Mouse (Mus musculus) heart, embryonic 15.5 days (tissue): ENCODE measurements around the gene Bach2. TPM values are rescaled to one million over a fixed set of nuclear protein-coding genes. Genes with fewer than 3 reads are reported as not detected.
A peak's percentile ranks its signal among the peaks of the same experiment; 100 is the strongest.

Experiments
- ATAC-seq: fragments of 200-750 bp; cut with Nextera tagmentation; replicated peaks from 2 replicates; pipeline ENCODE4 v1.8.0; 2017; ENCODE audit warnings: low read depth, moderate TSS enrichment; ENCODE audit not compliant: insufficient number of reproducible peaks, insufficient read depth, low FRiP score
- H3K27ac ChIP-seq: fragments of 300-500 bp; sonication (generic); 2 replicates; pipeline ENCODE4 v1.5.1; 2015; ENCODE audit warnings: mild to moderate bottlenecking, inconsistent platforms
- H3K27me3 ChIP-seq: fragments of 300-500 bp; sonication (generic); 2 replicates; pipeline ENCODE4 v1.6.1; 2015; ENCODE audit warnings: inconsistent platforms
- H3K36me3 ChIP-seq: fragments of 300-500 bp; sonication (generic); 2 replicates; pipeline ENCODE4 v1.6.1; 2015; ENCODE audit warnings: mild to moderate bottlenecking, inconsistent platforms
- H3K4me1 ChIP-seq: fragments of 300-500 bp; sonication (generic); replicated peaks from 2 replicates; pipeline ENCODE4 v1.6.1; 2015; ENCODE audit warnings: inconsistent platforms
- H3K4me2 ChIP-seq: fragments of 300-500 bp; sonication (generic); 2 replicates; pipeline ENCODE4 v1.6.1; 2015; ENCODE audit warnings: inconsistent platforms, mild to moderate bottlenecking, moderate library complexity
- H3K4me3 ChIP-seq: fragments of 300-500 bp; sonication (generic); 2 replicates; pipeline ENCODE4 v1.5.1; 2015; ENCODE audit warnings: mild to moderate bottlenecking, inconsistent platforms
- H3K9ac ChIP-seq: fragments of 300-500 bp; sonication (generic); 2 replicates; pipeline ENCODE4 v1.6.1; 2015; ENCODE audit warnings: mild to moderate bottlenecking, inconsistent platforms
- H3K9me3 ChIP-seq: fragments of 300-500 bp; sonication (generic); replicated peaks from 2 replicates; pipeline ENCODE4 v1.6.1; 2016; ENCODE audit warnings: inconsistent platforms
- WGBS: fragments of 180-500 bp; shearing (Covaris S2); methylation state at CpG from one replicate; pipeline ENCODE4 v1.1.7; 2015; ENCODE audit warnings: mixed read lengths; 5-methylcytosine and 5-hydroxymethylcytosine counted together
- polyA plus RNA-seq: library from polyadenylated mRNA; unstranded; fragments of >200 nt; fragmentation: Nextera tagmentation; extraction: Ambion mirVana; gene quantifications from 2 replicates; pipeline ENCODE4 v1.2.1, GENCODE M21; 2015

The Bach2 gene
- polyA plus RNA-seq, 1 experiment from 2014 or later: 5.0 TPM

DNA sequence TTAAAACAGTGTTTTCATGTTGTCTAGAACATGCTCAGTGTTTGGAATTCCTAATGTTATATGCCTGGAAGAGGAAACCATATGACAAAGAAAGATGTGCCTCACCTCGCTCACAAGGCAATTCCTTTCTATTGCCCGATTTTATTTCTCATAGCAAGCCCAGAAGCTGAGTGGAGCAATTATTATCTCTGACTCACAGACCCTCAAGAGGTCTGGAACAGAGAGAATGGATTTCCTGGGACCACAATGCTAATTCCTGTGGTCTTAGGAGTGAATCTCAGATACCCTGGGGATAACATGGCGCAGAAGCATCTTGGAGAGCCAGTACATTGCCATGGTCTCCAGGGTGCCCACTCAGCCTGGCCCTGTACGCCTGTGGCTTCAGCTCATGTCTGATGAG lies 330.4 kb downstream of the Bach2 start:
- no peak overlapping the region for H3K4me2 ChIP-seq
- no peaks in the 10 kb centered on the region for H3K36me3 ChIP-seq
- no peaks in the 10 kb centered on the region for H3K27me3 ChIP-seq
- H3K9me3 ChIP-seq: no peaks in the 10 kb centered on the region
- no peaks in the 10 kb centered on the region for H3K4me1 ChIP-seq
- H3K9ac ChIP-seq: no peak overlapping the region
- WGBS: 84% methylated on average over 4 of the region's 4 CpGs
- no peak overlapping the region for H3K27ac ChIP-seq
- no peak overlapping the region for H3K4me3 ChIP-seq
- ATAC-seq: no peak

- no peak overlapping the region for H3K4me3 ChIP-seq
- H3K36me3 ChIP-seq: no peaks in the 10 kb centered on the region
- H3K27me3 ChIP-seq: no peaks in the 10 kb centered on the region
- H3K4me1 ChIP-seq: no peaks in the 10 kb centered on the region
- ATAC-seq: no peak
- H3K27ac ChIP-seq: no peak overlapping the region
- H3K9me3 ChIP-seq: no peaks in the 10 kb centered on the region
- no peak overlapping the region for H3K4me2 ChIP-seq
- WGBS: 71% methylated on average over 17 of the region's 17 CpGs
- no peak overlapping the region for H3K9ac ChIP-seq
Observed at GRCm38 (mm10) chr4:32569995-32570938, 331.7 kb downstream of the Bach2 start.

- no peak for ATAC-seq
- H3K27ac ChIP-seq: no peak overlapping the region
- 77% methylated on average over 8 of the region's 8 CpGs for WGBS
Observed at GRCm38 (mm10) chr4:32570939-32571317, 332.3 kb downstream of the Bach2 start.

DNA sequence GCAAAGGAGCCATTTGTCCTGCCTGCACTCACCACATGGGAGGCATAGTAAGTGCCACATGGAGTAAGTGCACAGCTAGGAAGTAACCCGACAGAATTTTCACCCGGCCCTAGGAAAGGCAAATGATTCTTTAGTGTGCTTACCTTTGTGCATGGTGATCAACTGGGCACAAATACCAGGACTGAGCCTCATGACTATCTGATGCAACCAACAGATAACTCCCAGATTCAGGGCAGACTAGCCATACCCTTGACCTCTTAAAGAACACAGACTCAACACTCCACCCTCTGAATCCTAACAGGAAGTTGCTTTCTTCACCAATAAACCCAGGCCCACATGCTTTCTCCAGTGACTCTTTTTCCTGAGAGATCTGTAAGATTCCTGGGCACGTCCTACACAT lies 332.8 kb downstream of the Bach2 start:
- no peaks in the 10 kb centered on the region for H3K27me3 ChIP-seq
- WGBS: 59% methylated on average over 3 of the region's 3 CpGs
- no peak overlapping the region for H3K4me2 ChIP-seq
- ATAC-seq: no peak
- H3K9me3 ChIP-seq: no peaks in the 10 kb centered on the region
- H3K4me1 ChIP-seq: no peaks in the 10 kb centered on the region
- H3K27ac ChIP-seq: no peak overlapping the region
- H3K4me3 ChIP-seq: no peak overlapping the region
- H3K9ac ChIP-seq: no peak overlapping the region
- no peaks in the 10 kb centered on the region for H3K36me3 ChIP-seq

More at GRCm38 (mm10) chr4:32570939-32571317, 332.3 kb downstream of the Bach2 start:
- Histone ChIP-seq H3K27me3 (no peaks in the 10 kb centered on the region), H3K4me1 (no peaks in the 10 kb centered on the region), H3K36me3 (no peaks in the 10 kb centered on the region), H3K9ac (0 out of 2 replicates have a peak overlapping the region, but pooled peaks have one; percentile 3), H3K9me3 (no peaks in the 10 kb centered on the region), H3K4me3 (no peak overlapping the region), H3K4me2 (no peak overlapping the region)

- WGBS: 54% methylated on average over 1 of the region's 1 CpGs
- no peaks in the 10 kb centered on the region for H3K9me3 ChIP-seq
- H3K4me1 ChIP-seq: no peaks in the 10 kb centered on the region
- no peak overlapping the region for H3K27ac ChIP-seq
- H3K4me2 ChIP-seq: no peak overlapping the region
- no peaks in the 10 kb centered on the region for H3K36me3 ChIP-seq
- no peak overlapping the region for H3K4me3 ChIP-seq
- H3K27me3 ChIP-seq: no peaks in the 10 kb centered on the region
- 0 out of 2 replicates have a peak, but pooled peaks have one; percentile 21 for ATAC-seq
- no peak overlapping the region for H3K9ac ChIP-seq
Observed at GRCm38 (mm10) chr4:32572118-32572517, 333.5 kb downstream of the Bach2 start.

DNA sequence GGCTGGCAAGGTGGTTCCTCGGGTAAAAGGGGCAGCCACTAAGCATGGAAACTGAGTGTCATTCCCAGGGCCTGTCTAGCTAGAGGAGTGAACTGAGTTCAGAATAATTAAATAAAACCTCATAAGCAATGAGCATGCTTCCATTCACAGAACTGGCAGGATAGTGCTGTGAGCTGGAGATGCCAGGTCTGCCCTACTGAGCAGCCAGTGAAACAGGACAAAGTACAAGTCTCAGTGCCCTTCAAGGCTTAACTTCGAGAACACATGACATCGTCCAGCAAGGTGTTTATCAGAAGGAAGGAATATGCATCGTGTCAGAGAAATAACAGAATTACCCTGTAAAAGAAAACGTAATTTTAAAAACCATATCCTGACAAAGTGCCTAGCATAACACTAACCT lies 335.0 kb downstream of the Bach2 start:
- WGBS: 83% methylated on average over 5 of the region's 5 CpGs
- H3K36me3 ChIP-seq: no peaks in the 10 kb centered on the region

GRCm38 (mm10) chr4:32574604-32575003 lies 336.0 kb downstream of the Bach2 start:
- Histone ChIP-seq H3K4me2 (no peak overlapping the region), H3K9me3 (no peaks in the 10 kb centered on the region), H3K4me1 (no peaks in the 10 kb centered on the region), H3K36me3 (no peaks in the 10 kb centered on the region), H3K27ac (no peak overlapping the region), H3K27me3 (no peaks in the 10 kb centered on the region), H3K4me3 (no peak overlapping the region), H3K9ac (no peak overlapping the region)
- WGBS: 73% methylated on average over 1 of the region's 1 CpGs
- ATAC-seq: no peak

More for the DNA sequence above, 335.0 kb downstream of the Bach2 start:
- Histone ChIP-seq H3K9ac (no peak overlapping the region), H3K9me3 (no peaks in the 10 kb centered on the region), H3K4me2 (no peak overlapping the region), H3K4me1 (no peaks in the 10 kb centered on the region), H3K27me3 (no peaks in the 10 kb centered on the region), H3K4me3 (no peak overlapping the region), H3K27ac (no peak overlapping the region)
- no peak for ATAC-seq

- H3K36me3 ChIP-seq: no peaks in the 10 kb centered on the region
- H3K4me3 ChIP-seq: no peak overlapping the region
- no peak for ATAC-seq
- H3K4me1 ChIP-seq: no peaks in the 10 kb centered on the region
- H3K9ac ChIP-seq: no peak overlapping the region
- WGBS: 59% methylated on average over 9 of the region's 9 CpGs
- H3K27me3 ChIP-seq: no peaks in the 10 kb centered on the region
- no peak overlapping the region for H3K27ac ChIP-seq
- no peaks in the 10 kb centered on the region for H3K9me3 ChIP-seq
- H3K4me2 ChIP-seq: no peak overlapping the region
Observed at GRCm38 (mm10) chr4:32575165-32575564, 336.6 kb downstream of the Bach2 start.

DNA sequence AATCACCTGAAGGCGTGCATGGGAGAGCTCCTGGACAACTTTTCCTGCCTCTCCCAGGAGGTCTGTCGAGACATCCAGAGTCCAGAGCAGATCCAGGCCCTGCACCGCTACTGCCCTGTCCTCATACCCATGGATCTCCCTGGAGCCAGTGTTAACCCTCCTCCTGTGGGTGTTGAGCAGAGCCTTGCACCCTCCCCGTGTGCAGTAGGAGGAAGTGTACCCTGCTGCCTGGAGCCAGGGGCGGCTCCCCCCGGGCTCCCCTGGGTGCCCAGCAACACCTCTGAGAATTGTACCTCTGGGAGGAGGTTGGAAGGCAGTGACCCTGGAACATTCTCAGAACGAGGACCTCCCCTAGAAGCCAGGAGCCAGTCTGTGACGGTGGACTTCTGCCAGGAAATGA lies 341.2 kb downstream of the Bach2 start:
- WGBS: 67% methylated on average over 8 of the region's 8 CpGs
- no peak for ATAC-seq
- H3K9ac ChIP-seq: no peak overlapping the region
- H3K4me2 ChIP-seq: no peak overlapping the region
- no peak overlapping the region for H3K4me3 ChIP-seq
- H3K36me3 ChIP-seq: no peaks in the 10 kb centered on the region
- H3K27ac ChIP-seq: no peak overlapping the region
- H3K9me3 ChIP-seq: no peaks in the 10 kb centered on the region
- no peaks in the 10 kb centered on the region for H3K4me1 ChIP-seq
- no peaks in the 10 kb centered on the region for H3K27me3 ChIP-seq

- Histone ChIP-seq H3K4me2 (no peak overlapping the region), H3K4me3 (no peak overlapping the region), H3K4me1 (no peaks in the 10 kb centered on the region), H3K9ac (no peak overlapping the region), H3K27me3 (no peaks in the 10 kb centered on the region), H3K36me3 (no peaks in the 10 kb centered on the region), H3K27ac (no peak overlapping the region), H3K9me3 (no peaks in the 10 kb centered on the region)
- no peak for ATAC-seq
- WGBS: 64% methylated on average over 6 of the region's 6 CpGs
Observed at GRCm38 (mm10) chr4:32584181-32584580, 345.6 kb downstream of the Bach2 start.

GRCm38 (mm10) chr4:32586596-32586995 lies 348.0 kb downstream of the Bach2 start:
- H3K4me3 ChIP-seq: no peak overlapping the region
- WGBS: 12% methylated on average over 9 of the region's 9 CpGs
- no peaks in the 10 kb centered on the region for H3K4me1 ChIP-seq
- no peak overlapping the region for H3K4me2 ChIP-seq
- H3K9ac ChIP-seq: no peak overlapping the region
- no peak overlapping the region for H3K27ac ChIP-seq
- no peak for ATAC-seq
- no peaks in the 10 kb centered on the region for H3K36me3 ChIP-seq
- no peaks in the 10 kb centered on the region for H3K27me3 ChIP-seq
- no peaks in the 10 kb centered on the region for H3K9me3 ChIP-seq

GRCm38 (mm10) chr4:32587543-32587942 lies 348.9 kb downstream of the Bach2 start:
- H3K4me3 ChIP-seq: no peak overlapping the region
- ATAC-seq: no peak
- H3K27ac ChIP-seq: no peak overlapping the region
- H3K4me2 ChIP-seq: no peak overlapping the region
- H3K27me3 ChIP-seq: no peaks in the 10 kb centered on the region
- H3K36me3 ChIP-seq: no peaks in the 10 kb centered on the region
- H3K9ac ChIP-seq: no peak overlapping the region
- no peaks in the 10 kb centered on the region for H3K9me3 ChIP-seq
- no peaks in the 10 kb centered on the region for H3K4me1 ChIP-seq
- WGBS: 79% methylated on average over 5 of the region's 5 CpGs
